Mouse (Mus musculus) intestine, embryonic 15.5 days (tissue): Measurements from ENCODE around the gene Fnip2. TPM values are rescaled to one million over a fixed set of nuclear protein-coding genes. Genes with fewer than 3 reads are reported as not detected.

Source experiments
- ATAC-seq: fragments of 200-750 bp; cut with Nextera tagmentation; 2 replicates; pipeline ENCODE4 v1.8.0; 2017; ENCODE audit warnings: moderate TSS enrichment, moderate library complexity
- H3K27ac ChIP-seq: fragments of 300-500 bp; sonication (generic); 2 replicates; pipeline ENCODE4 v1.5.1; 2015; ENCODE audit warnings: mild to moderate bottlenecking, inconsistent platforms
- H3K27me3 ChIP-seq: fragments of 300-500 bp; sonication (generic); replicated peaks from 2 replicates; pipeline ENCODE4 v1.6.1; 2015; ENCODE audit warnings: inconsistent platforms
- H3K36me3 ChIP-seq: fragments of 300-500 bp; sonication (generic); 2 replicates; pipeline ENCODE4 v1.6.1; 2015; ENCODE audit warnings: inconsistent platforms
- H3K4me1 ChIP-seq: fragments of 300-500 bp; sonication (generic); replicated peaks from 2 replicates; pipeline ENCODE4 v1.6.1; 2015; ENCODE audit warnings: inconsistent platforms
- H3K4me2 ChIP-seq: fragments of 300-500 bp; sonication (generic); replicated peaks from 2 replicates; pipeline ENCODE4 v1.6.1; 2015; ENCODE audit warnings: mild to moderate bottlenecking, inconsistent platforms
- H3K4me3 ChIP-seq: fragments of 300-500 bp; sonication (generic); replicated peaks from 2 replicates; pipeline ENCODE4 v1.5.1; 2015; ENCODE audit warnings: inconsistent platforms
- H3K9ac ChIP-seq: fragments of 300-500 bp; sonication (generic); 2 replicates; pipeline ENCODE4 v1.6.1; 2015; ENCODE audit warnings: inconsistent platforms
- H3K9me3 ChIP-seq: fragments of 300-500 bp; sonication (generic); 2 replicates; pipeline ENCODE4 v1.6.1; 2016; ENCODE audit warnings: inconsistent platforms
- WGBS: fragments of 180-500 bp; shearing (Covaris S2); methylation state at CpG from one replicate; pipeline ENCODE4 v1.1.7; 2015; 5-methylcytosine and 5-hydroxymethylcytosine counted together
- polyA plus RNA-seq: library from polyadenylated mRNA; unstranded; fragments of >200 nt; fragmentation: Nextera tagmentation; extraction: Ambion mirVana; gene quantifications from 2 replicates; pipeline ENCODE4 v1.2.1, GENCODE M21; 2015

Fnip2 gene
- 3.3 and 3.9 TPM in 2 replicates for polyA plus RNA-seq

GRCm38 (mm10) chr3:79567703-79568362 lies at the start of gene Fnip2:
Gene Fnip2, minus strand, starts transcription at chr3:79567796.
- Histone ChIP-seq H3K9me3 (no peaks in the 10 kb centered on the region), H3K4me2 (peak within 1 kb of the TSS; percentile 81), H3K27me3 (no peaks in the 10 kb centered on the region), H3K36me3 (no peaks in the 10 kb centered on the region), H3K4me3 (peak within 1 kb of the TSS; percentile 88), H3K9ac (peak within 1 kb of the TSS; percentile 82), H3K4me1 (peaks cover 3% of the 10 kb centered on the region; the same call in 1 of the 2 replicates), H3K27ac (peak within 1 kb of the TSS; percentile 80)
- ATAC-seq: peak; percentile 97
- under 1% methylated on average over 50 of the region's 55 CpGs for WGBS

GRCm38 (mm10) chr3:79609886-79610285 lies 42.3 kb upstream of the Fnip2 start:
- no peaks in the 10 kb centered on the region for H3K9me3 ChIP-seq
- H3K27ac ChIP-seq: no peak overlapping the region
- H3K4me1 ChIP-seq: no peaks in the 10 kb centered on the region
- 87% methylated on average over 2 of the region's 2 CpGs for WGBS
- no peaks in the 10 kb centered on the region for H3K27me3 ChIP-seq
- H3K4me3 ChIP-seq: no peak overlapping the region
- H3K9ac ChIP-seq: no peak overlapping the region
- ATAC-seq: no peak
- peaks cover 11% of the 10 kb centered on the region for H3K36me3 ChIP-seq
- H3K4me2 ChIP-seq: no peak overlapping the region

- H3K4me2 ChIP-seq: no peak overlapping the region
- 0 out of 2 replicates have a peak, but pooled peaks cover 3% of the 10 kb centered on the region for H3K4me1 ChIP-seq
- no peak for ATAC-seq
- no peak overlapping the region for H3K9ac ChIP-seq
- H3K27ac ChIP-seq: no peak overlapping the region
- no peak overlapping the region for H3K4me3 ChIP-seq
- WGBS: 90% methylated on average over 7 of the region's 7 CpGs
- H3K36me3 ChIP-seq: peaks cover 13% of the 10 kb centered on the region
- H3K27me3 ChIP-seq: no peaks in the 10 kb centered on the region
- no peaks in the 10 kb centered on the region for H3K9me3 ChIP-seq
Observed at GRCm38 (mm10) chr3:79595468-79595867, 27.9 kb upstream of the Fnip2 start.

- Histone ChIP-seq H3K27ac (peak overlapping the region; percentile 90), H3K4me2 (peak overlapping the region; percentile 65), H3K9me3 (no peaks in the 10 kb centered on the region), H3K36me3 (peaks cover 6% of the 10 kb centered on the region; the same call in 1 of the 2 replicates), H3K9ac (peak overlapping the region; percentile 92), H3K4me1 (0 out of 2 replicates have a peak, but pooled peaks cover 3% of the 10 kb centered on the region), H3K27me3 (no peaks in the 10 kb centered on the region), H3K4me3 (peak overlapping the region; percentile 93)
- peak; percentile 21; the same call in 1 of the 2 replicates for ATAC-seq
- WGBS: 3% methylated on average over 15 of the region's 15 CpGs
Observed at GRCm38 (mm10) chr3:79591793-79592471, 24.3 kb upstream of the Fnip2 start.

- ATAC-seq: peak; percentile 94
- Histone ChIP-seq H3K4me3 (peak within 1 kb of the TSS; percentile 93), H3K27me3 (no peaks in the 10 kb centered on the region), H3K4me2 (peak within 1 kb of the TSS; percentile 65), H3K27ac (peak within 1 kb of the TSS; percentile 90), H3K9me3 (no peaks in the 10 kb centered on the region), H3K4me1 (0 out of 2 replicates have a peak, but pooled peaks cover 3% of the 10 kb centered on the region), H3K9ac (peak within 1 kb of the TSS; percentile 92), H3K36me3 (peaks cover 6% of the 10 kb centered on the region; the same call in 1 of the 2 replicates)
- WGBS: 3% methylated on average over 63 of the region's 63 CpGs
Observed at GRCm38 (mm10) chr3:79590863-79591792, 23.5 kb upstream of the Fnip2 start, which contains the start of gene Ppid. Gene Ppid, plus strand, starts transcription at chr3:79591342.

GRCm38 (mm10) chr3:79589671-79590070 lies 22.1 kb upstream of the Fnip2 start:
- H3K9ac ChIP-seq: no peak overlapping the region
- H3K4me3 ChIP-seq: no peak overlapping the region
- no peak overlapping the region for H3K4me2 ChIP-seq
- no peaks in the 10 kb centered on the region for H3K27me3 ChIP-seq
- H3K9me3 ChIP-seq: no peaks in the 10 kb centered on the region
- H3K4me1 ChIP-seq: 0 out of 2 replicates have a peak, but pooled peaks cover 3% of the 10 kb centered on the region
- no peak overlapping the region for H3K27ac ChIP-seq
- ATAC-seq: no peak
- no peaks in the 10 kb centered on the region for H3K36me3 ChIP-seq
- WGBS: 74% methylated on average over 2 of the region's 2 CpGs

- Histone ChIP-seq H3K4me1 (no peaks in the 10 kb centered on the region), H3K4me3 (no peak overlapping the region), H3K4me2 (no peak overlapping the region; the same call in 1 of the 2 replicates), H3K36me3 (no peaks in the 10 kb centered on the region), H3K27ac (no peak overlapping the region), H3K27me3 (no peaks in the 10 kb centered on the region), H3K9me3 (no peaks in the 10 kb centered on the region), H3K9ac (no peak overlapping the region)
- WGBS: 3% methylated on average over 6 of the region's 6 CpGs
- ATAC-seq: peak; percentile 73
Observed at GRCm38 (mm10) chr3:79586804-79587203, 19.2 kb upstream of the Fnip2 start.

GRCm38 (mm10) chr3:79579891-79580575 lies 12.4 kb upstream of the Fnip2 start:
- ATAC-seq: peak; percentile 52; the same call in 1 of the 2 replicates
- no peaks in the 10 kb centered on the region for H3K27me3 ChIP-seq
- H3K4me2 ChIP-seq: no peak overlapping the region
- H3K9ac ChIP-seq: no peak overlapping the region
- no peaks in the 10 kb centered on the region for H3K36me3 ChIP-seq
- H3K4me3 ChIP-seq: no peak overlapping the region
- H3K4me1 ChIP-seq: peaks cover 6% of the 10 kb centered on the region; the same call in 1 of the 2 replicates
- H3K27ac ChIP-seq: no peak overlapping the region
- 64% methylated on average over 5 of the region's 5 CpGs for WGBS
- no peaks in the 10 kb centered on the region for H3K9me3 ChIP-seq

GRCm38 (mm10) chr3:79578164-79578563 lies 10.6 kb upstream of the Fnip2 start:
- Histone ChIP-seq H3K27ac (no peak overlapping the region), H3K36me3 (no peaks in the 10 kb centered on the region), H3K4me2 (no peak overlapping the region), H3K4me3 (no peak overlapping the region), H3K27me3 (no peaks in the 10 kb centered on the region), H3K9me3 (no peaks in the 10 kb centered on the region), H3K4me1 (peaks cover 6% of the 10 kb centered on the region; the same call in 1 of the 2 replicates), H3K9ac (no peak overlapping the region)
- 76% methylated on average over 6 of the region's 6 CpGs for WGBS
- no peak for ATAC-seq

GRCm38 (mm10) chr3:79577606-79578005 lies 10.0 kb upstream of the Fnip2 start:
- peaks cover 6% of the 10 kb centered on the region; the same call in 1 of the 2 replicates for H3K4me1 ChIP-seq
- H3K4me3 ChIP-seq: no peak overlapping the region
- H3K36me3 ChIP-seq: no peaks in the 10 kb centered on the region
- WGBS: 84% methylated on average over 6 of the region's 6 CpGs
- H3K4me2 ChIP-seq: no peak overlapping the region
- H3K27ac ChIP-seq: no peak overlapping the region
- no peaks in the 10 kb centered on the region for H3K27me3 ChIP-seq
- no peak overlapping the region for H3K9ac ChIP-seq
- no peaks in the 10 kb centered on the region for H3K9me3 ChIP-seq
- ATAC-seq: no peak

- Histone ChIP-seq H3K4me3 (no peak overlapping the region), H3K9me3 (no peaks in the 10 kb centered on the region), H3K4me2 (no peak overlapping the region), H3K36me3 (no peaks in the 10 kb centered on the region), H3K27ac (no peak overlapping the region), H3K27me3 (no peaks in the 10 kb centered on the region), H3K4me1 (peaks cover 6% of the 10 kb centered on the region; the same call in 1 of the 2 replicates), H3K9ac (no peak overlapping the region)
- WGBS: 29% methylated on average over 5 of the region's 5 CpGs
- no peak for ATAC-seq
Observed at GRCm38 (mm10) chr3:79576865-79577264, 9.3 kb upstream of the Fnip2 start.
